Mouse (Mus musculus): Measurements from ENCODE around the gene Prlh.

DNA sequence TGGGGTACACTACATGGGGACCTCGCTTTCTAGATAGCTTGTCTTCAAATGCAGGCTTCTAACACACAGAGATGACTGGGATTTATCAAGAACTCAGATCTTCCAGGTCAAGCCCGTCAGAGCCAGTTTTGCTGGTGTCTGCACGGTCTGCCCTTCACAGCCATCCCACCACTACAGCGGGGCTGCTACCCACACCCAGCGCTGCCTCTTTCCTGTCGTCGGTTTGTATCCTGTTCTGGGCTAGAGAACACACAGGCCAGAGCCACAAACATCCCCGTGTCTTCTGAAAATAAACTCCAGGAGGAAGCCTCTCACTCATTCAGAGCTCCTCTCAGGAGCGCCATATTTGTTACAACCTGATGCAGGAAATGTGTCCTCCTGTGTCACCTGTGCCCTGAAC, 3.6 kb upstream of the Prlh start:
- TF ChIP-seq EP300 (IDR thresholded peaks at IDR 0.05; ENCODE audit: low read depth) (no peak), CTCF (IDR thresholded peaks at IDR 0.05; ENCODE audit: low read depth) (no peak)
